Mouse (Mus musculus): Measurements from ENCODE around the gene Gm28051. TPM values are rescaled to one million over a fixed set of nuclear protein-coding genes. Genes with fewer than 3 reads are reported as not detected.

Gene Gm28051
- total and polyA plus RNA-seq, 3 experiments: not detected

- peak overlapping the region; percentile 66 for H3K27ac ChIP-seq (ENCODE audit: control insufficient read depth, low read depth, low read length)
- H3K36me3 ChIP-seq (ENCODE audit: control insufficient read depth in 1 of 2, insufficient read depth in 2 of 2, low read length in 2 of 2): peaks cover 0 to 5% of the 10 kb centered on the region in 2 experiments; a peak in 2 of 4 replicates
- DNase-seq (ENCODE audit: low read depth, low spot score): no peak
- TF ChIP-seq GATA1 (IDR thresholded peaks at IDR 0.05; ENCODE audit: low read depth, low read length) (no peak), MAZ (IDR thresholded peaks at IDR 0.05; ENCODE audit: low read depth, low read length) (no peak), TBP (IDR thresholded peaks at IDR 0.05; ENCODE audit: low read depth, low read length) (0 out of 2 replicates have a peak, but pooled peaks have one; percentile 9), CHD1 (IDR thresholded peaks at IDR 0.05; ENCODE audit: low read depth, low read length) (no peak), SIN3A (IDR thresholded peaks at IDR 0.05; ENCODE audit: low read length) (0 out of 2 replicates have a peak, but pooled peaks have one; percentile 1)
- peak overlapping the region; percentile 84 for H3K9ac ChIP-seq (ENCODE audit: control insufficient read depth, low read depth, low read length, poor library complexity, severe bottlenecking)
- no peaks in the 10 kb centered on the region for H3K27me3 ChIP-seq (ENCODE audit: control insufficient read depth in 1 of 2, insufficient read depth in 2 of 2, low read length in 2 of 2)
- H3K4me1 ChIP-seq (ENCODE audit: control insufficient read depth in 1 of 2, insufficient read depth in 2 of 2, low read length in 2 of 2): peaks cover 9 to 20% of the 10 kb centered on the region in 2 experiments
- H3K4me3 ChIP-seq (ENCODE audit: control insufficient read depth in 1 of 2, insufficient read depth in 1 of 2, low read depth in 2 of 2, low read length in 2 of 2): peak overlapping the region; percentile 93 to 98
- peaks cover 33% of the 10 kb centered on the region for H3K79me2 ChIP-seq (ENCODE audit: control insufficient read depth, insufficient read depth, low read length, poor library complexity)
- no peaks in the 10 kb centered on the region for H3K9me3 ChIP-seq (replicated peaks; ENCODE audit: insufficient read depth, low read length)
These were observed 54.1 kb downstream of the Gm28051 start for GRCm38 (mm10) chr12:102703441-102703840.

- Histone ChIP-seq H3K27me3 (ENCODE audit: control insufficient read depth in 1 of 2, insufficient read depth in 2 of 2, low read length in 2 of 2) (no peaks in the 10 kb centered on the region), H3K27ac (ENCODE audit: control insufficient read depth, low read depth, low read length) (peak overlapping the region; percentile 66), H3K36me3 (ENCODE audit: control insufficient read depth in 1 of 2, insufficient read depth in 2 of 2, low read length in 2 of 2) (peaks cover 0 to 5% of the 10 kb centered on the region in 2 experiments; a peak in 2 of 4 replicates), H3K4me1 (ENCODE audit: control insufficient read depth in 1 of 2, insufficient read depth in 2 of 2, low read length in 2 of 2) (peaks cover 9 to 20% of the 10 kb centered on the region in 2 experiments), H3K4me3 (ENCODE audit: control insufficient read depth in 1 of 2, insufficient read depth in 1 of 2, low read depth in 2 of 2, low read length in 2 of 2) (peak overlapping the region; percentile 93 to 98), H3K9ac (ENCODE audit: control insufficient read depth, low read depth, low read length, poor library complexity, severe bottlenecking) (peak overlapping the region; percentile 84), H3K79me2 (ENCODE audit: control insufficient read depth, insufficient read depth, low read length, poor library complexity) (peaks cover 33% of the 10 kb centered on the region), H3K9me3 (replicated peaks; ENCODE audit: insufficient read depth, low read length) (no peaks in the 10 kb centered on the region)
- TF ChIP-seq SMC3 (IDR thresholded peaks at IDR 0.05; ENCODE audit: low read depth, low read length) (peak; percentile 18; the same call in 1 of the 2 replicates), GATA1 (IDR thresholded peaks at IDR 0.05; ENCODE audit: low read depth, low read length) (peak; percentile 45; the same call in 1 of the 2 replicates), MAZ (IDR thresholded peaks at IDR 0.05; ENCODE audit: low read depth, low read length) (peak; percentile 44; the same call in 1 of the 2 replicates), CTCF (IDR thresholded peaks at IDR 0.05 in 2 of 3, conservative IDR thresholded peaks at IDR 0.05 in 1 of 3; ENCODE audit: control insufficient read depth in 1 of 3, insufficient read depth in 1 of 3, low read depth in 2 of 3, low read length in 3 of 3, poor library complexity in 1 of 3, severe bottlenecking in 1 of 3) (peak; percentile 43 to 61 (median 46); a peak in 5 of 6 replicates), ELF1 (IDR thresholded peaks at IDR 0.05; ENCODE audit: low read depth, low read length) (no peak)
- DNase-seq (ENCODE audit: low read depth, low spot score): no peak
These were observed 54.5 kb downstream of the Gm28051 start for GRCm38 (mm10) chr12:102703111-102703412.

DNA sequence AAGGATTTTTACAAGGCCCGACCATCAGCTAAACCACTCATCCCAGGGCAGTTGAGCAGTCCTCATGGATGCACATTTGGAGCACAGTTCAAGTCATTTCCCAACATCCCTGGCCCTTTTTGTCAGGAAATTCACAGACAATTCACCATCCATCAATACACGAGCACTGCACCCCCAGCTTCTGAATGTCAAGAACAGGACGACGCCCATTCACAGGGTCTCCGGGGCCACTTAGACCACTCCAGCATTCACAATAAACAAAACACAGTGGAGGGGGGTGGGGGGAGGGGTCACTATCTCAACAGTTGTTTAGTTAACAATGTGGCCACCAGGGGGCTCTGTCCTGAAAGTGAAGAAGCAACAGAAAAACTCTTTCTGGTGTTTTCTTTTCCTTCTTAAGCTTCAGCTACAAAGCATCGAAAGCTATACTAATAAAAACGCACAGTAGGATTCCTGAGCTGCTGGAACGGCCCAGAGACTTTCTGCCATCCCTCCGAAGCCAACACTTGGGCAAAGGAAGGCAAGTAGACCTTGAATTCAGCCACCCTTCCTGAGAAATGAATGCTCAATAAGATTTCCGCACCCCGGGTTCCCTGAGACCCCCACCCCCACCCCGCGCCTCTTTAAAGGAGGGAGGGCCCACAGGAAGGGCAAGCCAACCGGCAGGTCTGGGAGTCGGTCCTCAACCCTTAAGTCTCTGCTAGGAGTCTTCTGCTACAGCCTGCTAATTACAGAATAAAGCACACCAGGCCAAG lies 55.0 kb downstream of the Gm28051 start:
- TF ChIP-seq CTCF (IDR thresholded peaks at IDR 0.05 in 2 of 3, conservative IDR thresholded peaks at IDR 0.05 in 1 of 3; ENCODE audit: control insufficient read depth in 1 of 3, insufficient read depth in 1 of 3, low read depth in 2 of 3, low read length in 3 of 3, poor library complexity in 1 of 3, severe bottlenecking in 1 of 3) (peak; percentile 50 to 80 (median 52)), SMC3 (IDR thresholded peaks at IDR 0.05; ENCODE audit: low read depth, low read length) (peak; percentile 53), BHLHE40 (IDR thresholded peaks at IDR 0.05; ENCODE audit: borderline replicate concordance, low read depth, low read length) (no peak), RAD21 (IDR thresholded peaks at IDR 0.05; ENCODE audit: low read depth, low read length) (peak; percentile 14), GATA1 (IDR thresholded peaks at IDR 0.05; ENCODE audit: low read depth, low read length) (peak; percentile 43; the same call in 1 of the 2 replicates), ELF1 (IDR thresholded peaks at IDR 0.05; ENCODE audit: low read depth, low read length) (no peak), MAZ (IDR thresholded peaks at IDR 0.05; ENCODE audit: low read depth, low read length) (0 out of 2 replicates have a peak, but pooled peaks have one; percentile 25), HCFC1 (IDR thresholded peaks at IDR 0.05; ENCODE audit: low read depth, low read length) (peak; percentile 9; the same call in 1 of the 2 replicates), SIN3A (IDR thresholded peaks at IDR 0.05; ENCODE audit: low read length) (peak; percentile 49), RCOR1 (IDR thresholded peaks at IDR 0.05; ENCODE audit: low read depth, low read length) (no peak)
- Histone ChIP-seq H3K79me2 (ENCODE audit: control insufficient read depth, insufficient read depth, low read length, poor library complexity) (peaks cover 33% of the 10 kb centered on the region), H3K36me3 (ENCODE audit: control insufficient read depth in 1 of 2, insufficient read depth in 2 of 2, low read length in 2 of 2) (peaks cover 0 to 4% of the 10 kb centered on the region in 2 experiments; a peak in 2 of 4 replicates), H3K27ac (ENCODE audit: control insufficient read depth, low read depth, low read length) (peak overlapping the region; percentile 66), H3K9ac (ENCODE audit: control insufficient read depth, low read depth, low read length, poor library complexity, severe bottlenecking) (peak overlapping the region; percentile 84), H3K4me1 (ENCODE audit: control insufficient read depth in 1 of 2, insufficient read depth in 2 of 2, low read length in 2 of 2) (peaks cover 5 to 15% of the 10 kb centered on the region in 2 experiments), H3K9me3 (replicated peaks; ENCODE audit: insufficient read depth, low read length) (no peaks in the 10 kb centered on the region), H3K4me3 (ENCODE audit: control insufficient read depth in 1 of 2, insufficient read depth in 1 of 2, low read depth in 2 of 2, low read length in 2 of 2) (peak overlapping the region; percentile 93 to 98), H3K27me3 (ENCODE audit: control insufficient read depth in 1 of 2, insufficient read depth in 2 of 2, low read length in 2 of 2) (no peaks in the 10 kb centered on the region)
- DNase-seq (ENCODE audit: low read depth, low spot score): peak; percentile 88
